ENCODE assay signal across 28 mouse cellular contexts in the genomic region with DNA sequence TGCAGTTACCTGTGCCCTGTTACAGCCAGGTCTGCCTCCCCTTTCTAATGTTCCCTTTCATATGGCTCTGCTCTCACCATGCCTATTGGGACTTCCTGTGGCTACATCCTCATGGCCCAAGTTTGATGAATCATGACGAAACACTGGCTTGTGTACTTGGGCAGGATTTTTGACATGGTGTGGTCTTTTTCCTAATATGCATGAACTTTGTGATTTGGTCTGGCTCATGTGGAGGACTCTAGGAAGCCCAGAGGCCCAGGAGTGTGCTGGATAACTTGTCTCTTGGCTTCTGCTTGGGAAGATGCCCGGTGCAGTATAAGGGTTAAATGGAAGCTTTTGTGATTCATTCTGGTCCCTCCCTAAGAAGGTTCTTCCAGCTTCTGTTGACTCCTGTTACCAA.
DNase-seq lines count a peak whose midpoint lies in the region; ATAC-seq and TF ChIP-seq lines count a peak whose summit lies in the region.
"Had no signal": no experiment of that assay in that cellular context is flagged by ENCODE, and none has a peak within 500 bp of the region (broad histone marks: within the 10 kb centered on the region; RNA-seq: fewer than 3 reads in every experiment).

No protein-coding gene starts in this region.

- no peak overlapping the region for H3K9ac ChIP-seq in intestine, postnatal 0 days (ENCODE audit: low read depth, low read length)
- H3K9ac ChIP-seq: embryonic facial prominence, embryonic 13.5 days; forebrain, embryonic 12.5 days; forebrain, embryonic 15.5 days; heart, embryonic 13.5 days; hindbrain, embryonic 14.5 days had no signal

- ATAC-seq in intestine, postnatal 0 days: no peak
- ATAC-seq: hindbrain, postnatal 0 days; intestine, embryonic 16.5 days had no signal

- DNase-seq in 3134 (ENCODE audit: extremely low read depth, insufficient read length, low spot score): peak; percentile 49
- peak; percentile 35 for DNase-seq in 416B (ENCODE audit: low read depth)
- peak; percentile 50 for DNase-seq in adipocyte (ENCODE audit: low spot score)
- DNase-seq in gastrocnemius, postnatal 36 days: no peak
- DNase-seq in kidney, adult 8-10 months: no peak
- DNase-seq: adrenal gland, adult 2 months; adrenal gland, postnatal 14 days; cerebellum, adult 11 months; cerebellum, adult 2 months; cerebellum, adult 9-11 months; cerebellum, postnatal 25 days; embryo, embryonic 11 days; gastrocnemius, postnatal 25 days; heart, adult 18-20 months; heart, postnatal 14 days; heart, postnatal 4 days; kidney, adult 2 months had no signal

- H3K27ac ChIP-seq in intestine, postnatal 0 days (ENCODE audit: low read depth, low read length): no peak overlapping the region
- H3K27ac ChIP-seq: embryonic facial prominence, embryonic 10.5 days; embryonic facial prominence, embryonic 13.5 days; forebrain, embryonic 12.5 days; forebrain, embryonic 15.5 days; heart, embryonic 10.5 days; heart, embryonic 13.5 days; hindbrain, embryonic 14.5 days; hindbrain, postnatal 0 days had no signal

- no peak overlapping the region for H3K4me2 ChIP-seq in intestine, postnatal 0 days (replicated peaks; ENCODE audit: low read depth)
- H3K4me2 ChIP-seq: embryonic facial prominence, embryonic 13.5 days; forebrain, embryonic 12.5 days; forebrain, embryonic 15.5 days; heart, embryonic 13.5 days; hindbrain, embryonic 14.5 days had no signal

- 86% methylated on average over 2 of the region's 2 CpGs for WGBS in intestine, postnatal 0 days

- no peak overlapping the region for H3K4me3 ChIP-seq in intestine, postnatal 0 days (ENCODE audit: low read depth, low read length)
- H3K4me3 ChIP-seq: embryonic facial prominence, embryonic 10.5 days; embryonic facial prominence, embryonic 13.5 days; erythroblast, embryonic 14.5 days; forebrain, embryonic 12.5 days; forebrain, embryonic 15.5 days; heart, embryonic 10.5 days; heart, embryonic 13.5 days had no signal

- H3K36me3 ChIP-seq in intestine, postnatal 0 days (ENCODE audit: control insufficient read depth, insufficient read depth): no peaks in the 10 kb centered on the region
- H3K36me3 ChIP-seq: embryonic facial prominence, embryonic 10.5 days; embryonic facial prominence, embryonic 13.5 days; forebrain, embryonic 12.5 days; forebrain, embryonic 15.5 days; heart, embryonic 10.5 days; heart, embryonic 13.5 days had no signal

- no peaks in the 10 kb centered on the region for H3K27me3 ChIP-seq in intestine, postnatal 0 days (replicated peaks; ENCODE audit: control insufficient read depth, insufficient read depth, low read length)
- H3K27me3 ChIP-seq: embryonic facial prominence, embryonic 13.5 days; forebrain, embryonic 12.5 days; forebrain, embryonic 15.5 days had no signal

- intact Hi-C loops in gastrocnemius, postnatal 36 days (cut with DNase I): no loop called here

- no peak for TF ChIP-seq CTCF in intestine, postnatal 0 days (IDR thresholded peaks at IDR 0.05; ENCODE audit: low read depth)

- H3K4me1 ChIP-seq in intestine, postnatal 0 days (replicated peaks; ENCODE audit: control insufficient read depth, insufficient read depth, low read length): no peaks in the 10 kb centered on the region
- H3K4me1 ChIP-seq: embryonic facial prominence, embryonic 10.5 days; embryonic facial prominence, embryonic 13.5 days; forebrain, embryonic 12.5 days; forebrain, embryonic 15.5 days had no signal

- no peaks in the 10 kb centered on the region for H3K9me3 ChIP-seq in intestine, postnatal 0 days (ENCODE audit: control insufficient read depth)
- H3K9me3 ChIP-seq: embryonic facial prominence, embryonic 10.5 days; embryonic facial prominence, embryonic 13.5 days; forebrain, embryonic 12.5 days; forebrain, embryonic 15.5 days; heart, embryonic 10.5 days; heart, embryonic 13.5 days had no signal

Comparison
In these comparisons a context has a peak if more than half of its experiments do, and no peak if none do; other contexts are left out.
1. DNase-seq: peak in 3134 (single experiment), 416B (single experiment) and adipocyte (single experiment); none in gastrocnemius, postnatal 36 days (0 of 2) and kidney, adult 8-10 months (0 of 2).